Mouse (Mus musculus) MEL (cell line): ENCODE results near the gene Nptx1. TPM values are rescaled to one million over a fixed set of nuclear protein-coding genes. Genes with fewer than 3 reads are reported as not detected.

Experiments
- DNase-seq: peaks from one replicate; pipeline ENCODE4 v3.0.0; 2011; ENCODE audit warnings: low read depth, low spot score
- H3K27ac ChIP-seq: 2 replicates; pipeline ENCODE4 v1.5.1; 2012; ENCODE audit warnings: low read depth, mild to moderate bottlenecking, control low read depth, low read length, moderate library complexity; ENCODE audit not compliant: control insufficient read depth
- H3K27me3 ChIP-seq, 2 experiments: fragments of 150-350 bp in 1 of 2; sonication (generic) in 1 of 2; 2 replicates each; pipeline ENCODE4 v1.6.1; 2012; ENCODE audit warnings: low read length in 2 of 2, mild to moderate bottlenecking in 2 of 2, improper control_type of control experiment in 1 of 2, moderate library complexity in 1 of 2; ENCODE audit not compliant: insufficient read depth in 2 of 2, control insufficient read depth in 1 of 2
- H3K36me3 ChIP-seq, 2 experiments: 2 replicates each; pipeline ENCODE4 v1.6.1; 2012 to 2014; ENCODE audit warnings: low read length in 2 of 2, improper control_type of control experiment in 1 of 2, inconsistent platforms in 1 of 2, mild to moderate bottlenecking in 1 of 2; ENCODE audit not compliant: insufficient read depth in 2 of 2, control insufficient read depth in 1 of 2
- H3K4me1 ChIP-seq, 2 experiments: fragments of 150-350 bp in 1 of 2; sonication (generic) in 1 of 2; 2 replicates each; pipeline ENCODE4 v1.6.1; 2012; ENCODE audit warnings: low read length in 2 of 2, improper control_type of control experiment in 1 of 2, mild to moderate bottlenecking in 1 of 2; ENCODE audit not compliant: insufficient read depth in 2 of 2, control insufficient read depth in 1 of 2
- H3K4me3 ChIP-seq, 2 experiments: fragments of 150-350 bp in 1 of 2; sonication (generic) in 1 of 2; 2 replicates each; pipeline ENCODE4 v1.5.1; 2012; ENCODE audit warnings: low read depth in 2 of 2, low read length in 2 of 2, mild to moderate bottlenecking in 2 of 2, moderate library complexity in 2 of 2, control low read depth in 1 of 2, improper control_type of control experiment in 1 of 2; ENCODE audit not compliant: control insufficient read depth in 1 of 2, insufficient read depth in 1 of 2
- H3K79me2 ChIP-seq: 2 replicates; pipeline ENCODE4 v1.6.1; 2012; ENCODE audit warnings: mild to moderate bottlenecking, low read length, moderate library complexity; ENCODE audit not compliant: control insufficient read depth, poor library complexity, insufficient read depth
- H3K9ac ChIP-seq: 2 replicates; pipeline ENCODE4 v1.6.1; 2012; ENCODE audit warnings: low read depth, mild to moderate bottlenecking, control low read depth, low read length, moderate library complexity; ENCODE audit not compliant: control insufficient read depth, poor library complexity, severe bottlenecking
- H3K9me3 ChIP-seq: fragments of 150-350 bp; sonication (generic); replicated peaks from 2 replicates; pipeline ENCODE4 v1.6.1; 2012; ENCODE audit warnings: mild to moderate bottlenecking, low read length, improper control_type of control experiment, moderate library complexity; ENCODE audit not compliant: insufficient read depth
- BHLHE40 ChIP-seq: IDR thresholded peaks from 2 replicates; pipeline ENCODE4 v1.6.1; 2012; ENCODE audit warnings: low read depth, mild to moderate bottlenecking, inconsistent platforms, low read length, improper control_type of control experiment, borderline replicate concordance
- CHD1 ChIP-seq: IDR thresholded peaks from 2 replicates; pipeline ENCODE4 v1.6.1; 2012; ENCODE audit warnings: low read depth, mild to moderate bottlenecking, inconsistent platforms, low read length, improper control_type of control experiment
- CHD2 ChIP-seq: IDR thresholded peaks from 2 replicates; pipeline ENCODE4 v1.6.1; 2011; ENCODE audit warnings: low read length, improper control_type of control experiment
- E2F4 ChIP-seq: IDR thresholded peaks from 2 replicates; pipeline ENCODE4 v1.6.1; 2011; ENCODE audit warnings: low read depth, low read length, improper control_type of control experiment, borderline replicate concordance
- GABPA ChIP-seq: IDR thresholded peaks from 2 replicates; pipeline ENCODE4 v1.6.1; 2012; ENCODE audit warnings: low read depth, mild to moderate bottlenecking, inconsistent platforms, low read length, improper control_type of control experiment, moderate library complexity
- GATA1 ChIP-seq: IDR thresholded peaks from 2 replicates; pipeline ENCODE4 v1.6.1; 2011; ENCODE audit warnings: low read depth, low read length, improper control_type of control experiment
- HCFC1 ChIP-seq: IDR thresholded peaks from 2 replicates; pipeline ENCODE4 v1.6.1; 2012; ENCODE audit warnings: low read depth, mild to moderate bottlenecking, inconsistent platforms, low read length, improper control_type of control experiment, moderate library complexity
- JUND ChIP-seq: IDR thresholded peaks from 2 replicates; pipeline ENCODE4 v1.6.1; 2011; ENCODE audit warnings: low read depth, mild to moderate bottlenecking, improper control_type of control experiment, low read length
- MAFK ChIP-seq: IDR thresholded peaks from 2 replicates; pipeline ENCODE4 v1.6.1; 2011; ENCODE audit warnings: low read depth, mild to moderate bottlenecking, low read length, improper control_type of control experiment, borderline replicate concordance
- MAX ChIP-seq: IDR thresholded peaks from 2 replicates; pipeline ENCODE4 v1.6.1; 2011; ENCODE audit warnings: low read length, improper control_type of control experiment
- MAZ ChIP-seq: IDR thresholded peaks from 2 replicates; pipeline ENCODE4 v1.6.1; 2012; ENCODE audit warnings: low read depth, mild to moderate bottlenecking, inconsistent platforms, low read length, improper control_type of control experiment
- MEF2A ChIP-seq: IDR thresholded peaks from 2 replicates; pipeline ENCODE4 v1.6.1; 2014; ENCODE audit warnings: low read depth, mild to moderate bottlenecking, inconsistent platforms, low read length, improper control_type of control experiment; ENCODE audit not compliant: poor library complexity, insufficient replicate concordance, severe bottlenecking; ENCODE audit errors: extremely low read depth
- NELFE ChIP-seq: IDR thresholded peaks from 2 replicates; pipeline ENCODE4 v1.6.1; 2011; ENCODE audit warnings: low read depth, low read length, improper control_type of control experiment
- NRF1 ChIP-seq: IDR thresholded peaks from 2 replicates; pipeline ENCODE4 v1.6.1; 2014; ENCODE audit warnings: low read depth, mild to moderate bottlenecking, inconsistent platforms, low read length, improper control_type of control experiment, moderate library complexity; ENCODE audit not compliant: poor library complexity, insufficient read depth, severe bottlenecking
- POLR2A ChIP-seq, 2 experiments: IDR thresholded peaks; 2 replicates each; pipeline ENCODE4 v1.6.1; 2011 to 2012; ENCODE audit warnings: low read length in 2 of 2, mild to moderate bottlenecking in 2 of 2, control low read depth in 1 of 2, improper control_type of control experiment in 1 of 2, low read depth in 1 of 2, moderate library complexity in 1 of 2; ENCODE audit not compliant: control insufficient read depth in 1 of 2, insufficient read depth in 1 of 2, poor library complexity in 1 of 2
- POLR2AphosphoS2 ChIP-seq: IDR thresholded peaks from 2 replicates; pipeline ENCODE4 v1.6.1; 2011; ENCODE audit warnings: low read length, improper control_type of control experiment
- POLR2AphosphoS5 ChIP-seq: IDR thresholded peaks from 2 replicates; pipeline ENCODE4 v1.6.1; 2012; ENCODE audit warnings: low read depth, borderline replicate concordance, mild to moderate bottlenecking, inconsistent platforms, low read length, moderate library complexity, mixed read lengths
- RAD21 ChIP-seq: IDR thresholded peaks from 2 replicates; pipeline ENCODE4 v1.6.1; 2011; ENCODE audit warnings: mild to moderate bottlenecking, low read depth, low read length, improper control_type of control experiment
- SIN3A ChIP-seq: IDR thresholded peaks from 2 replicates; pipeline ENCODE4 v1.6.1; 2012; ENCODE audit warnings: low read length, improper control_type of control experiment, inconsistent platforms
- SMC3 ChIP-seq: IDR thresholded peaks from 2 replicates; pipeline ENCODE4 v1.6.1; 2011; ENCODE audit warnings: low read depth, low read length, improper control_type of control experiment
- TAL1 ChIP-seq: IDR thresholded peaks from 2 replicates; pipeline ENCODE4 v1.6.1; 2012; ENCODE audit warnings: mild to moderate bottlenecking, inconsistent platforms, low read length, moderate library complexity, mixed read lengths
- TBP ChIP-seq: IDR thresholded peaks from 2 replicates; pipeline ENCODE4 v1.8.0; 2011; ENCODE audit warnings: low read depth, low read length, improper control_type of control experiment
- TCF12 ChIP-seq: IDR thresholded peaks from 2 replicates; pipeline ENCODE4 v1.6.1; 2014; ENCODE audit warnings: low read depth, mild to moderate bottlenecking, inconsistent platforms, low read length, improper control_type of control experiment, moderate library complexity
- USF1 ChIP-seq: IDR thresholded peaks from 2 replicates; pipeline ENCODE4 v1.6.1; 2014; ENCODE audit warnings: low read depth, mild to moderate bottlenecking, inconsistent platforms, low read length, improper control_type of control experiment, moderate library complexity
- ZC3H11A ChIP-seq: IDR thresholded peaks from 2 replicates; pipeline ENCODE4 v1.6.1; 2012; ENCODE audit warnings: low read depth, mild to moderate bottlenecking, inconsistent platforms, low read length, improper control_type of control experiment
- ZKSCAN1 ChIP-seq: IDR thresholded peaks from 2 replicates; pipeline ENCODE4 v1.6.1; 2012; ENCODE audit warnings: low read depth, mild to moderate bottlenecking, inconsistent platforms, low read length, improper control_type of control experiment, moderate library complexity
- polyA plus RNA-seq, 2 experiments: library from polyadenylated mRNA; stranded (reverse) in 1 of 2; unstranded in 1 of 2; fragments of >175 nt in 1 of 2; fragments of >200 nt in 1 of 2; gene quantifications; 2 replicates each; pipeline versions ENCODE4 v1.2.1 to v1.2.4; 2012; ENCODE audit warnings: low replicate concordance in 2 of 2, low read depth in 1 of 2; ENCODE audit not compliant: insufficient read length in 2 of 2, insufficient read depth in 1 of 2, missing spikeins in 1 of 2
- total RNA-seq: library from RNA; depleted of rRNA; stranded (reverse); fragments of 300-350 nt; gene quantifications from 2 replicates; pipeline ENCODE4 v1.2.3, GENCODE M21; 2012

Gene Nptx1
- total and polyA plus RNA-seq, 3 experiments, result not detected

DNA sequence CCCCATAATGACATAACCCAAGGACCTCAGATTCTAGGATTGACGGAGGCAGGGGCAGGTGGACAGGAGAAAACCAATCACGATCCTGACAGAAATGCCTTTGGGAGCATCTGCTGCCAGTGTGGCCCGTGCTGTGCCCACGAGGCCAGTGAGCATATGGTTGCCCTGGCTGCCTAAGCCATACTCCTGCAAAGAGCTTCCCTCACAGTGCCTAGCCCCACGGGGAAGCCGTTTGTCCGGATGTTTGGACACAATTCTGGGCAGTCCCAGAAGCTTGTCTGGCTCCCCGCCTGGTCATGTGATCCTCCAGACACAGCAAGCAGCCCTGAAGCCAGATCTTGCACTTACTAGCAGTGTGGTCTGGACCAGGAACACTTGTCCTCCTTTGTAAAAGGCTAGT is 24.8 kb downstream of the Nptx1 start:
- Histone ChIP-seq H3K79me2 (no peaks in the 10 kb centered on the region), H3K9me3 (no peaks in the 10 kb centered on the region)
- TF ChIP-seq POLR2A (IDR thresholded peaks at IDR 0.05; ENCODE audit: control insufficient read depth in 1 of 2, insufficient read depth in 1 of 2, low read depth in 1 of 2, low read length in 2 of 2, poor library complexity in 1 of 2), result no peak
- no peak for TF ChIP-seq MEF2A
- TF ChIP-seq JUND, result no peak
- no peak for TF ChIP-seq E2F4
- no peak for TF ChIP-seq CHD2
- no peak for TF ChIP-seq SMC3
- no peak for TF ChIP-seq TBP
- TF ChIP-seq GATA1, result no peak
- no peak for TF ChIP-seq TAL1
- TF ChIP-seq CHD1, result no peak
- TF ChIP-seq ZKSCAN1, result no peak
- TF ChIP-seq GABPA, result no peak
- TF ChIP-seq HCFC1, result no peak
- TF ChIP-seq NRF1, result no peak
- TF ChIP-seq POLR2AphosphoS5, result no peak
- no peak for TF ChIP-seq MAX
- no peak for TF ChIP-seq MAZ
- TF ChIP-seq MAFK, result no peak
- no peak for TF ChIP-seq USF1
- no peak for TF ChIP-seq NELFE
- TF ChIP-seq, all 39 proteins: peak for 0
- peaks cover 14 to 15% of the 10 kb centered on the region in 2 experiments for H3K27me3 ChIP-seq
- H3K36me3 ChIP-seq, result peaks cover 0 to 4% of the 10 kb centered on the region in 2 experiments; a peak in 1 of 4 replicates
- DNase-seq, result no peak
- H3K27ac ChIP-seq, result no peak overlapping the region
- peaks cover 0 to 8% of the 10 kb centered on the region in 2 experiments; a peak in 2 of 4 replicates for H3K4me1 ChIP-seq
- H3K9ac ChIP-seq, result no peak overlapping the region
- no peak overlapping the region for H3K4me3 ChIP-seq

DNA sequence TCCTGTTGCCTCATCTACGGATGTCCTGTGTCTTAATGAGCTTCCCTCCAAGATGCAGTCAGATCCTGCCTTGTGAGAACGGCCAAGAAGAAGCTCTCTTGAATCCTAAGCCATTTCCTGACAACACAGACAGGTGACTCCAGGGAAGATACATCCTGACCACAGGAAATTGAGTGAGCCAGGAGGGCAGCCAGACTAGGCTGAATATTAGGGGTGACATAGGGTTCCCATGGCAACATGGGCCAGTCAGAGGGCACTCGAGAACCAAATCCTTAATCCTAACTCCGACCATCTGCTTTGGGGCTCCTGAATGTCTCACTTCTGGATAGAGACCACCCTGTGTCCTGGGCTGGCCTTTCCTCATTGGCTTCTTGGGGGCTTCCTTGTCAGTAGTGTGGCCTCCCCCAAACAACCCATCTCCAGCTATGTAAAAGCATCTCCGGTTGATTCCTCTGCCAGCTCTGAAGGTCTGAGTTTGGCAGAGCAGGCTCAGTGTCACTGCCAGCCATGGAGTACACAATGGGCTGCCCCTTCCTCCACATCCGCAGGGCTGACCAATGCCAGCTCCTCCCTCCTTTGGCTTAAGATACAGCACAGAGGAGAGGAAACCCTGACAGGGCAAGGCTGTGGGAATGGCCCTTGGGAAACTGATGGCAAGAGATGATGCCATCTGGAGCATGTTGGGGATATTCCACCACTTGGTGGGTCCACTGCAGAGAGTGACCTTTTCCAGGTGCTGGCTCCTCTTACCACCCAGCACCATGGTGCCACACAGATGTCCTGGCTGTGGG is 25.4 kb downstream of the Nptx1 start:
- DNase-seq, result no peak
- no peak overlapping the region for H3K4me3 ChIP-seq
- no peak overlapping the region for H3K9ac ChIP-seq
- peaks cover 0 to 8% of the 10 kb centered on the region in 2 experiments; a peak in 2 of 4 replicates for H3K4me1 ChIP-seq
- H3K27ac ChIP-seq, result no peak overlapping the region
- no peaks in the 10 kb centered on the region for H3K79me2 ChIP-seq
- peaks cover 14 to 15% of the 10 kb centered on the region in 2 experiments for H3K27me3 ChIP-seq
- TF ChIP-seq MEF2A, result no peak
- no peak for TF ChIP-seq POLR2AphosphoS2
- TF ChIP-seq SMC3, result no peak
- TF ChIP-seq ZC3H11A, result no peak
- TF ChIP-seq RAD21, result no peak
- TF ChIP-seq SIN3A, result no peak
- no peak for TF ChIP-seq TCF12
- no peak for TF ChIP-seq GATA1
- TF ChIP-seq BHLHE40, result no peak
- TF ChIP-seq MAZ, result no peak
- H3K36me3 ChIP-seq, result peaks cover 0 to 4% of the 10 kb centered on the region in 2 experiments; a peak in 1 of 4 replicates
- no peaks in the 10 kb centered on the region for H3K9me3 ChIP-seq
